Mouse (Mus musculus) neural tube, embryonic 12.5 days (tissue): ENCODE measurements around the gene Epha4. TPM values are rescaled to one million over a fixed set of nuclear protein-coding genes. Genes with fewer than 3 reads are reported as not detected.

Experiments used
- ATAC-seq: fragments of 200-750 bp; cut with Nextera tagmentation; 2 replicates; pipeline ENCODE4 v1.8.0; 2017; ENCODE audit warnings: low read depth, mild to moderate bottlenecking, moderate TSS enrichment, moderate library complexity; ENCODE audit not compliant: low FRiP score
- H3K27ac ChIP-seq: fragments of 300-500 bp; sonication (generic); 2 replicates; pipeline ENCODE4 v1.5.1; 2016
- H3K27me3 ChIP-seq: fragments of 300-500 bp; sonication (generic); replicated peaks from 2 replicates; pipeline ENCODE4 v1.6.1; 2016; ENCODE audit warnings: mild to moderate bottlenecking
- H3K36me3 ChIP-seq: fragments of 300-500 bp; sonication (generic); 2 replicates; pipeline ENCODE4 v1.6.1; 2016; ENCODE audit warnings: mild to moderate bottlenecking
- H3K4me1 ChIP-seq: fragments of 300-500 bp; sonication (generic); 2 replicates; pipeline ENCODE4 v1.6.1; 2016
- H3K4me2 ChIP-seq: fragments of 300-500 bp; sonication (generic); replicated peaks from 2 replicates; pipeline ENCODE4 v1.6.1; 2016; ENCODE audit warnings: mild to moderate bottlenecking
- H3K4me3 ChIP-seq: fragments of 300-500 bp; sonication (generic); 2 replicates; pipeline ENCODE4 v1.5.1; 2016
- H3K9ac ChIP-seq: fragments of 300-500 bp; sonication (generic); 2 replicates; pipeline ENCODE4 v1.6.1; 2016; ENCODE audit warnings: mild to moderate bottlenecking
- H3K9me3 ChIP-seq: fragments of 300-500 bp; sonication (generic); 2 replicates; pipeline ENCODE4 v1.6.1; 2016; ENCODE audit warnings: mild to moderate bottlenecking
- WGBS: fragments of 180-500 bp; shearing (Covaris S2); methylation state at CpG from one replicate; pipeline ENCODE4 v1.1.7; 2016; 5-methylcytosine and 5-hydroxymethylcytosine counted together
- polyA plus RNA-seq: library from polyadenylated mRNA; unstranded; fragments of >200 nt; fragmentation: Nextera tagmentation; extraction: Ambion mirVana; gene quantifications from 2 replicates; pipeline ENCODE4 v1.2.1, GENCODE M21; 2016

Epha4 gene
- polyA plus RNA-seq, 1 experiment from 2014 or later = 27.9 TPM

DNA sequence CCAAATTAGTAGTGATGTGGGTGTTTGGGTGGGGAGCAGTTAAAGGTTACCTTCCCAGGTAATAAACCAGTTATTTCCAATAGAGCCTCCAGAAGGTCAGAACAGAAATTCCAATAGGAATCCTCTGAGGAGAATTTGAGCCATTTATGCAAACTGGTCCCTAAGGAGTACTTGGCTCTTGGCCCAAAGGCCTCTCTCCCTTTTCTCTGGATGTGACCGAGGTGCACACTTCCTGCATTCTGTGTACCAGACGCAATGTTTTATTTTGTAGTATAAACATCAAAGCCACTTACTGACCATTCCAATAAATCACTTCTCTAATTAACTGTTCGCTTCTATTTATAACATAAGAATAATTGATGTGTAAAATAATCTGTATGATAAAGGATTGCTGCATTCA lies 64.7 kb downstream of the Epha4 start:
- Histone ChIP-seq H3K4me2 (no peak overlapping the region), H3K4me1 (peaks cover 5% of the 10 kb centered on the region; the same call in 1 of the 2 replicates), H3K27ac (no peak overlapping the region), H3K4me3 (no peak overlapping the region), H3K27me3 (no peaks in the 10 kb centered on the region), H3K9ac (no peak overlapping the region), H3K36me3 (no peaks in the 10 kb centered on the region), H3K9me3 (no peaks in the 10 kb centered on the region)
- WGBS = 58% methylated on average over 3 of the region's 3 CpGs
- ATAC-seq = no peak

DNA sequence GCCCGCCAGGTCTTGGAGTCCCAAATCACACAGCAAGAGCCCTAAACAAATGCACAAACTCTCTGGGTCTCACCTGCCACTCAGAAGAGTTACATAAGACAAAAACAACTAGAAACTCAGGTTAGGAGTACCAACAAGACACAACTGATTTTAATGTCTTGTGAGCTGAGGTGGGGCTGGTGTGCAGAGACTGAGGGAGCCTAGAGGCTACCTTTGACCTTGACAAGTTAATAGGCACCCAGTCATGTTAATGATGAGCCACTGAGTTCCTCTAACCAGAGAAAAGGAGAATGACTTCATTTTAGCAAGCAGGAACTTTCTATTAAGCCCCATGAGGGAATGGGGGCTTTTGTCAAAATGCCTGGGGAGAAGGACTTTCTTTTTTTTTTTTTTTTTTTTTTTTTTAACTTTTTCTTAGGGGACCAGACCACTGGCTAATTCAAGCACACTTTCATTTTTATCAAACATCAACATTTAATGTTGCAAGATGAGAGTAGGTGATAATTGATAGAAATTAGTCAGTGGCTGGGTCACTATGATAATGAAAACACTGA lies 67.8 kb downstream of the Epha4 start:
- Histone ChIP-seq H3K4me2 (no peak overlapping the region), H3K27me3 (no peaks in the 10 kb centered on the region), H3K4me3 (no peak overlapping the region), H3K27ac (no peak overlapping the region), H3K9me3 (no peaks in the 10 kb centered on the region), H3K36me3 (peaks cover 14% of the 10 kb centered on the region), H3K4me1 (peaks cover 11% of the 10 kb centered on the region), H3K9ac (no peak overlapping the region)
- ATAC-seq = no peak
- WGBS = 67% methylated on average over 1 of the region's 1 CpGs

DNA sequence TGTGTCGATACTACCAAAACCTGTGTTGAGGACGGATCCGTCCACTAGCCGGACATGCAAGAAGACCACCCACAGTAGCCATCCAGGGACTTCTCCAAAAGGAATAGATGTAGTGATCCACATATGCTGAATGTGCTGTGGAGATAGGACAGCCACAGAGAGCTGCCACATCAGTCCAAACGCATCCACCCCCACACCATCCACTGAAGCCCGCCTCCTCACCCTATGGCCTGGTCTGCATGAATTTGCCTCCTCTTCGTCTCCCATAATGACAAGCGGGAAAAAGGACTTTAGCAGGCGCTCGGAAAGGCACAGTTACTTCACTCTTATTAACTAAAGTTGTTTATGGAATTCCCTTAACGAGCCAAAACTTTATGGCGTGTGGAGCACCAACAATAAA lies 68.5 kb downstream of the Epha4 start:
- 56% methylated on average over 12 of the region's 12 CpGs for WGBS
- no peak overlapping the region for H3K9ac ChIP-seq

DNA sequence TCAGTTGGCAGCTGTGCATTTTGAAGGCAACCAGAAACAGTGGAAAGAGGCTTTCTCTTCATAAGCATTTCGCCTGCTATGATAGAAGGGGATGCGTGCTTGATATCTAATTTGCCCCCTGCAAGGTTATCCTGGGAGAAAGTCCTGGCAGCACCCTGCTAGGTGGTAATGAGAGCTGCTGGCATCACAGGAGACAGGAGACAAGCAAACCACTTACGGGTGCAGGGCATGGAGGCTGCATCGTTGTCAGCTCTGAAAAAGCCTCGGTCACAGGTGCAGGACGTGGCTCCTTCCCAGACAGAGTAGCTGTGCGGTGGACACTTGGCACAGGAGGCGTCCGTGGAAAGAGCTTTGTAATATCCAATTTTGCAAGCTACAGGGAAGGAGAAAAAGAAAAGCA lies 70.2 kb downstream of the Epha4 start:
- ATAC-seq = no peak
- H3K4me3 ChIP-seq = no peak overlapping the region
- H3K27ac ChIP-seq = no peak overlapping the region
- peaks cover 29% of the 10 kb centered on the region for H3K4me1 ChIP-seq
- H3K9ac ChIP-seq = no peak overlapping the region
- no peak overlapping the region for H3K4me2 ChIP-seq
- 85% methylated on average over 9 of the region's 9 CpGs for WGBS
- H3K27me3 ChIP-seq = no peaks in the 10 kb centered on the region
- no peaks in the 10 kb centered on the region for H3K9me3 ChIP-seq
- H3K36me3 ChIP-seq = peaks cover 14% of the 10 kb centered on the region

More for the DNA sequence above, 68.5 kb downstream of the Epha4 start:
- Histone ChIP-seq H3K27ac (no peak overlapping the region), H3K27me3 (no peaks in the 10 kb centered on the region), H3K4me1 (peaks cover 17% of the 10 kb centered on the region), H3K36me3 (peaks cover 14% of the 10 kb centered on the region), H3K4me3 (no peak overlapping the region), H3K9me3 (no peaks in the 10 kb centered on the region), H3K4me2 (no peak overlapping the region)
- no peak for ATAC-seq

DNA sequence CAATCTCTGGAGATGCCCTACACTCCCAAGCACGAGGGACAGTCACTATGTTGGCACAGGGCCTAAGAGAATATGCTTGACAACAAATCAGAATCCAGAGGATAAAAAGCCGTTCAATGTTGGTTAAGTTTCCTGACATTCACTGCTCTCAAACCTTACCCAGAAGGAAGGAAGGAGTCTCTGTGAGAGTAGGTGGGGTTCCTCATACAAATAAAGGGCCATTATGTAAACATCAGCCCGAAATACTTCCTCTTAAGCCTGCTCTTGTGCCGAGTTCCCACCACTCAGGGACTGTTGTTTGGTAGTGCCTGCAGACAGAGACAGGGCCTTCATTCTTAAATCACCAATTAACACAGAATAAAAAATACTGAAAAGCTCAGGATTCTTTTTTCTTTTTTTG lies 72.9 kb downstream of the Epha4 start:
- peaks cover 28% of the 10 kb centered on the region for H3K4me1 ChIP-seq

DNA sequence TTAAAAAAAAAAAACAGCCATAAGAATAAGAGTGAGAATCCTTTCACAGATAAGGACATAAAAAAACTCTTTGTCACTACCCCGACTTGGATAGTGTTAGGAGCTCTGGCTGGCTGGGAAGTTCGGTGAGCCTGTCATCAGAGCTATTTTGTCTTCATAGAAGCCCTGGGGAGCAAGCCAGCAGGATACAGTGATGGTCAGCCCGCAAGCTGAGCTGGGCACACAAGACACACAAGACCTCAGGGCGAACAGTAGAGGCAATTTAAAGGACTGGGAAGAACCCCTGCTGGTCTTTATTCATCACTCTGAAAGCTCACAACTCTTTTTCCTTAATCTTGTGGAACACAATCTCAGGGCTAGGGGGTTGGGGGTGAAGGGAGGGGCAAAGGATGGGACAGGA lies 73.5 kb downstream of the Epha4 start:
- WGBS = 7% methylated on average over 4 of the region's 4 CpGs
- H3K27ac ChIP-seq = no peak overlapping the region
- ATAC-seq = no peak

More for the DNA sequence above, 72.9 kb downstream of the Epha4 start:
- WGBS = 14% methylated on average over 4 of the region's 4 CpGs
- no peak for ATAC-seq
- Histone ChIP-seq H3K36me3 (peaks cover 14% of the 10 kb centered on the region), H3K27ac (no peak overlapping the region), H3K27me3 (no peaks in the 10 kb centered on the region), H3K9ac (no peak overlapping the region), H3K4me3 (no peak overlapping the region), H3K4me2 (no peak overlapping the region), H3K9me3 (no peaks in the 10 kb centered on the region)

DNA sequence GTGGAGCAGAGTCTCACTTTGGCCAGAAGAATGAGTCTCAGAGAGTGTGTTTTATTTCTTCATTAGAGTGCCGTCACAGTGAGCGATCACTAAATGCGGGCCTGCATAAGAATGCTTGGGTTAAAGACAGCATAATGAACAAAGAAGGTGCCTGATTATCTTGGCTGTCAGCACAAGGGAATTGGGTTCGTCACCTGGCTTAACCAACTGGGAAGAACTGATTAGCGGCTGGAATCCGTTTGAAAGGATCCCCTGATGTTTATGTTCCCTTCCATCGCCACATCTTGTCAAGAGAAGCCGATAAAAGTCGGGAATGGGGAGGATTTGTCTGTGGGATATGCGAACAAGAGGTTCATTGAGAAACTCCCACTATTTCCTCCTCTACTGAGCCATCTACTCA lies 74.4 kb downstream of the Epha4 start:
- H3K27ac ChIP-seq = no peak overlapping the region
- WGBS = 11% methylated on average over 10 of the region's 10 CpGs

More for the DNA sequence above, 73.5 kb downstream of the Epha4 start:
- no peak overlapping the region; the same call in 1 of the 2 replicates for H3K4me2 ChIP-seq
- peaks cover 30% of the 10 kb centered on the region for H3K4me1 ChIP-seq
- no peaks in the 10 kb centered on the region for H3K9me3 ChIP-seq
- H3K9ac ChIP-seq = no peak overlapping the region
- H3K36me3 ChIP-seq = peaks cover 14% of the 10 kb centered on the region
- H3K27me3 ChIP-seq = no peaks in the 10 kb centered on the region
- H3K4me3 ChIP-seq = no peak overlapping the region

DNA sequence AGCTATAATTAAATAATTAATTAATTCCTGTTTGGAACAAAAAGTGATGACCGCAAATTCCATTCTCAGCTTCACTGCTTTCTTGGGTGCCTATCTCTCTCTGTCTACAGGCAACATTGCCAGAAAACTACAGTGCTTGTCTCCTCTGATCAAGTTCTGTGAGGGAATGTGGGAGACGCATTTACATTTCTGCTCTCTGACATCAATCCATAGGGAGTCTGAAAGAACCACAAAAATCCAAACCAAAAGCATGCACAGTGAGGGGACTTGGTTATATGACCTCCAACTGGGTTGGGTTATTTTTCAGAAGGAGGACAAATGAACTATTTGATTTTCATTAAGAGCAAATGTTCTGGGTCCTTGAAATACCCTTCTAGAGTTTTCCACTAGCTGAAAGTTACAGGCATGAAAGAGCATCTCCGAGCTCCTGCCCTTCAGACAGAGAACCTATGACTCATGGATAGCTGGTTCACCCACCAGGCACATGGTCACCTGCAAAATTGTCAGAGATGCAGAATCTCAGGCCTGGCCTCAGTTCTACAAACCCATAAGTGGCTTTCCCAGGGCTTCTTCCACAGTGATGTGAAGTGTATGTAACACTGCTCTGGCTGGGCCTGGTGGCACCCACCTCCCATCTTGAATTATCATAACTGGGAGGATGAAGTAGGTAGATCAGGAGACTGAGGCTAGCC lies 75.4 kb downstream of the Epha4 start:
- Histone ChIP-seq H3K4me3 (no peak overlapping the region), H3K9ac (no peak overlapping the region), H3K9me3 (no peaks in the 10 kb centered on the region), H3K27me3 (no peaks in the 10 kb centered on the region), H3K4me2 (no peak overlapping the region), H3K27ac (no peak overlapping the region), H3K4me1 (peaks cover 39% of the 10 kb centered on the region), H3K36me3 (peaks cover 12% of the 10 kb centered on the region)
- 85% methylated on average over 3 of the region's 3 CpGs for WGBS
- no peak for ATAC-seq

More for the DNA sequence above, 74.4 kb downstream of the Epha4 start:
- H3K27me3 ChIP-seq = no peaks in the 10 kb centered on the region
- ATAC-seq = no peak
- no peaks in the 10 kb centered on the region for H3K9me3 ChIP-seq
- no peak overlapping the region for H3K4me3 ChIP-seq
- H3K9ac ChIP-seq = no peak overlapping the region
- peaks cover 14% of the 10 kb centered on the region for H3K36me3 ChIP-seq
- peak overlapping the region; percentile 3; the same call in 1 of the 2 replicates for H3K4me2 ChIP-seq
- H3K4me1 ChIP-seq = peaks cover 34% of the 10 kb centered on the region

DNA sequence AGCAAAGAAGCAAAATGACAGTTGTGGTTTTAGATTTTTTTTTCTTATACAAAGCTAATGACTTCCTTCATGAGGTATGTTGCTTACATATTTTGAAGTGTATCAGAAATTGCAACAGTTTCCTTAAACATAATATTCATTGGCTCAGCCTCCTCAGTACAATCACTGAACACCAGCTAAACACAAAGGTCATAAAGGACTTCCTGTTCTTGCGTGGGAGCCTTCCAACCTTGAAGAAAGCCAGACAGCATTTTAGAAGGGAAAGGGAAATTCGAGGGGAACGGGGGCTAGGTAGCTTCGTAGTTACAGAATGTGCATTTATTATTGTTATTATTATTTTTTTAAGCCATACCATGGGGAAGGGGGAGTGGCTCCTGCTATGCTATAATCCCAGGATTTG lies 76.2 kb downstream of the Epha4 start:
- Histone ChIP-seq H3K4me2 (no peak overlapping the region), H3K9me3 (no peaks in the 10 kb centered on the region), H3K27ac (no peak overlapping the region), H3K4me1 (peaks cover 37% of the 10 kb centered on the region), H3K36me3 (peaks cover 6% of the 10 kb centered on the region), H3K4me3 (no peak overlapping the region), H3K27me3 (no peaks in the 10 kb centered on the region), H3K9ac (no peak overlapping the region)
- WGBS = 81% methylated on average over 4 of the region's 4 CpGs
- no peak for ATAC-seq

- WGBS = 80% methylated on average over 10 of the region's 10 CpGs
- Histone ChIP-seq H3K4me2 (no peak overlapping the region), H3K4me1 (peaks cover 37% of the 10 kb centered on the region), H3K27me3 (no peaks in the 10 kb centered on the region), H3K9me3 (no peaks in the 10 kb centered on the region), H3K9ac (no peak overlapping the region), H3K27ac (no peak overlapping the region), H3K4me3 (no peak overlapping the region), H3K36me3 (peaks cover 4% of the 10 kb centered on the region)
- ATAC-seq = no peak
These were observed 76.8 kb downstream of the Epha4 start for GRCm38 (mm10) chr1:77437881-77438610.

- WGBS = 8% methylated on average over 4 of the region's 4 CpGs
- no peak overlapping the region for H3K4me2 ChIP-seq
- no peaks in the 10 kb centered on the region for H3K36me3 ChIP-seq
- peaks cover 19% of the 10 kb centered on the region; the same call in 1 of the 2 replicates for H3K4me1 ChIP-seq
- no peaks in the 10 kb centered on the region for H3K27me3 ChIP-seq
- H3K4me3 ChIP-seq = no peak overlapping the region
- H3K9ac ChIP-seq = no peak overlapping the region
- no peak for ATAC-seq
- no peaks in the 10 kb centered on the region for H3K9me3 ChIP-seq
- no peak overlapping the region for H3K27ac ChIP-seq
These were observed 79.8 kb downstream of the Epha4 start for GRCm38 (mm10) chr1:77435045-77435444.

- Histone ChIP-seq H3K27me3 (no peaks in the 10 kb centered on the region), H3K9ac (no peak overlapping the region), H3K4me1 (peaks cover 23% of the 10 kb centered on the region; the same call in 1 of the 2 replicates), H3K4me3 (no peak overlapping the region), H3K27ac (no peak overlapping the region), H3K36me3 (no peaks in the 10 kb centered on the region), H3K9me3 (no peaks in the 10 kb centered on the region), H3K4me2 (no peak overlapping the region)
- no peak for ATAC-seq
- 90% methylated on average over 3 of the region's 3 CpGs for WGBS
These were observed 81.7 kb downstream of the Epha4 start for GRCm38 (mm10) chr1:77433148-77433547.
